Mouse (Mus musculus) central nervous system, embryonic 18 days (tissue): ENCODE results near the gene Myadm. TPM values are rescaled to one million over a fixed set of nuclear protein-coding genes. Genes with fewer than 3 reads are reported as not detected.

ENCODE experiments used
- polyA plus RNA-seq: library from polyadenylated mRNA; depleted of rRNA; stranded (reverse); fragments of >200 nt; gene quantifications from 2 replicates; pipeline ENCODE4 v1.2.3, GENCODE M21; 2012; rRNA removed

The Myadm gene
- polyA plus RNA-seq, result 48.4 and 53.2 TPM in 2 replicates

DNA sequence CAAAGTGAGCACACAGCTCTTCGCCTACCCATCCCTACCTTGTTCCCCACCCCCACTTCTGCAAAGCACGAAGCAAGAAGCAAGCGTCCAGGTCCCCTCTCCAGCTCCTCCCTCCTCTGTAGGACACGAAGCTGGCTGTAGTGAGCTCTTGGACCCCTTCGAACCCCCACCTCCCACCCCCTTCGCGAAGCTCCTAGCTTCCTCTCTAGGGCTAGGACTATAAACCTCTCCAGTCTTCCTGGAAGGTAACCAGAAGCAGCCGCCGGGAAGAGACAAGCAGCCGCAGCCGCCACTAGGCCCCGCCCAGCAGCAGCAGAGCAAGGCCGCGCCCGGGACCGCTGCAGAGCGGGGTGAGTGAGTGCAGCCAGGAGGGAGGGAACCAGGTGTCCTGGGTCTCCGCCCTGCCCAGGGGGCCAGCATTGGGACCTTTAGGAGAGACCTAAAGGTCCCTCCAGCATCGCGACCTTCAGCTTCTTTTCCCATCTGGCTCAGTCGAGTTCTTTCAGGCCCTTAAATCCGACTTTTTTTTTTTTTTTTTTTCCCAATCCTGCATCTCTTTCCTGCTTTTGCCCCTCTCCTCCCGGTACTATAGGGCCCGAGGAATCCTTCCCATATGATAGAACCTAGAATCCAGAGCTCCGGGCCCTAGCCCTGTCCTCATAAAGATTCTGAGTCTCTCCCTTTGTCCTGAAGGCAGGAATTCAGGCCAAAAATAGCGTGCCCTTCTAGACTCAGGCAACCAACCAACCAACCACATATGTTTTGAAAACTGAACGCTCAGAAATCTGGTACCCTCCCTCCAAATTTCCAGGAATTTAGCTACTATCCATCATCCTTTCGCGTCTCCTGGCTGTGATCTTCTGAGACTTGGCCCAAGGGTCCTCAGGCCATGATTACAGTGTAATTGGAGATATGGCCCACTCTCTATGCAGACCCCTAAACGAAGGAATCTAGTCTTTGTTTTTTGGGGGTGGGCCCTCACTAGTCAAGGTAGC lies at the start of gene Myadm, which contains the start of gene Prkcg:
Gene Myadm (plus strand): TSS at position 105 of the 995 bp plus-strand sequence.
Gene Prkcg (plus strand): TSS at position 204 of the 995 bp plus-strand sequence.

DNA sequence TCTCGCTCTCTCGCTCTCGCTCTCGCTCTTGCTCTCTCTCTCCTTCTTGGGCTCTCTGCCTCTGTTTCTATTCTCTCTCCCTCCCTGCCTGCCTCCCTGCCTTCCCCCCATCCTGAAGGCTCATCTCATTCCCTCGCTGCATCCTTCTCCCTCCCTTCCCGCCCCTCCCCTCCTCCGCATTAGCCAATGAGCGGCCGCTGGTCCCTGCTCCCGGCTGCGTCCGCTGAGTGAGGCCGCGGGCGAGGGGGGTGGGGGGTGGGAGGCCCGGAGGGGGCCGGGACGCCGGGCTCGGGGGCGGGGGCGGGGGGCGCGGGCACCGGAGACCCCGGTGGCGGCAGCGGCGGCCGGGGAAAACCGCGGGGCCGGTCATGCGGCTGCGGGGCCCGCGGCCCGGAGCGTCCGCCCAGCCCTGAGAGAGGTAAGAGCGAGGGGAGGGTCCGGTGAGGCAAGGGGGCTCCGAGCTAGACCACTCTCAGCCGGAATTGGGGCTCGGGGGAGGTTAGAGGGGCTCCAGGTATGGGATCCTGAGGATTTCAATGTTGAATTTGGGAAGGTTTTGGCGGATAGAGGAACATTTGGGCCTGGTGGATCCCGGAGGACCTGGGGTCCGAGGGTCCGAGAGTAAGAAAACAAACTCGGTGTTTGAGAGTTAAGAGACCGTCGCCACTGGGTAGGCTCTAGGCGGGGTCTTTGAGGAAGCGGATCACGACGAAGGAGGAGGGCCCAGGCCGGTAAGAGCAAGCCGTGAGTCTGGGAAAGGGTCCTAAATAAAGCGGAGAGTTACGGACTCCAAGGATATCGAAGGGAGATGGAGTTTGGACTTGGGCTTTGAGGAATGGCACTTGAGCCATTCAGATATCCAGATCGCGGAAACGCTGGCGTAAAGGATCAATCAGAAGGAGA lies 44.0 kb downstream of the Myadm start, which contains the start of gene Cacng7:
Gene Cacng7 (plus strand): TSS at position 337 of the 903 bp plus-strand sequence.

Other genes with a start within 250 kb of the Myadm start
- gene AU018091, start 119.9 kb upstream of the Myadm start, polyA plus RNA-seq, result not detected in 2 replicates
- gene Nlrp12, start 39.3 kb upstream of the Myadm start, polyA plus RNA-seq, result 0.01 and 0.05 TPM in 2 replicates
- 17.4 and 22.6 TPM in 2 replicates for gene Prkcg, start 99 bp downstream of the Myadm start, polyA plus RNA-seq
- gene Cacng7, start 43.9 kb downstream of the Myadm start, polyA plus RNA-seq, result 92.0 and 115 TPM in 2 replicates
- 27.4 and 34.5 TPM in 2 replicates for gene Cacng8, start 101.6 kb downstream of the Myadm start, polyA plus RNA-seq
- 0.26 and 0.79 TPM in 2 replicates for gene Cacng6, start 135.1 kb downstream of the Myadm start, polyA plus RNA-seq
- gene Tarm1, start 213.5 kb downstream of the Myadm start, polyA plus RNA-seq, result 0.05 TPM in 1 of 2 replicates, not detected in the other